Mouse (Mus musculus) intestine, embryonic 16.5 days (tissue): Measurements from ENCODE around the gene Gmeb2. TPM values are rescaled to one million over a fixed set of nuclear protein-coding genes. Genes with fewer than 3 reads are reported as not detected.

Source experiments
- ATAC-seq: fragments of 200-750 bp; cut with Nextera tagmentation; 2 replicates; pipeline ENCODE4 v1.8.0; 2017; ENCODE audit warnings: moderate TSS enrichment, moderate library complexity
- H3K27ac ChIP-seq: fragments of 300-500 bp; sonication (generic); 2 replicates; pipeline ENCODE4 v1.5.1; 2014; ENCODE audit warnings: mild to moderate bottlenecking, low read length
- H3K27me3 ChIP-seq: fragments of 300-500 bp; sonication (generic); replicated peaks from 2 replicates; pipeline ENCODE4 v1.6.1; 2014; ENCODE audit warnings: low read length, control low read depth, mixed read lengths; ENCODE audit not compliant: control insufficient read depth, insufficient read depth
- H3K36me3 ChIP-seq: fragments of 300-500 bp; sonication (generic); 2 replicates; pipeline ENCODE4 v1.6.1; 2014; ENCODE audit warnings: low read length, control low read depth; ENCODE audit not compliant: control insufficient read depth, insufficient read depth
- H3K4me1 ChIP-seq: fragments of 300-500 bp; sonication (generic); 2 replicates; pipeline ENCODE4 v1.6.1; 2014; ENCODE audit warnings: low read length, control low read depth, mixed read lengths; ENCODE audit not compliant: control insufficient read depth, insufficient read depth
- H3K4me2 ChIP-seq: fragments of 300-500 bp; sonication (generic); 2 replicates; pipeline ENCODE4 v1.6.1; 2014; ENCODE audit warnings: low read depth, low read length, control low read depth
- H3K4me3 ChIP-seq: fragments of 300-500 bp; sonication (generic); 2 replicates; pipeline ENCODE4 v1.5.1; 2014; ENCODE audit warnings: mild to moderate bottlenecking, low read length
- H3K9ac ChIP-seq: fragments of 300-500 bp; sonication (generic); 2 replicates; pipeline ENCODE4 v1.6.1; 2014; ENCODE audit warnings: low read depth, low read length
- H3K9me3 ChIP-seq: fragments of 300-500 bp; sonication (generic); 2 replicates; pipeline ENCODE4 v1.6.1; 2016; ENCODE audit warnings: low read length, control low read depth; ENCODE audit not compliant: control insufficient read depth
- WGBS: fragments of 180-500 bp; shearing (Covaris S2); extraction: QIAGEN DNeasy Blood & Tissue Kit; methylation state at CpG from one replicate; pipeline ENCODE4 v1.1.7; 2014; 5-methylcytosine and 5-hydroxymethylcytosine counted together
- polyA plus RNA-seq: library from polyadenylated mRNA; unstranded; fragments of >200 nt; fragmentation: Nextera tagmentation; extraction: Ambion mirVana; gene quantifications from 2 replicates; pipeline ENCODE4 v1.2.1, GENCODE M21; 2015

Gene Gmeb2
- polyA plus RNA-seq, 1 experiment from 2014 or later = 11.7 TPM

DNA sequence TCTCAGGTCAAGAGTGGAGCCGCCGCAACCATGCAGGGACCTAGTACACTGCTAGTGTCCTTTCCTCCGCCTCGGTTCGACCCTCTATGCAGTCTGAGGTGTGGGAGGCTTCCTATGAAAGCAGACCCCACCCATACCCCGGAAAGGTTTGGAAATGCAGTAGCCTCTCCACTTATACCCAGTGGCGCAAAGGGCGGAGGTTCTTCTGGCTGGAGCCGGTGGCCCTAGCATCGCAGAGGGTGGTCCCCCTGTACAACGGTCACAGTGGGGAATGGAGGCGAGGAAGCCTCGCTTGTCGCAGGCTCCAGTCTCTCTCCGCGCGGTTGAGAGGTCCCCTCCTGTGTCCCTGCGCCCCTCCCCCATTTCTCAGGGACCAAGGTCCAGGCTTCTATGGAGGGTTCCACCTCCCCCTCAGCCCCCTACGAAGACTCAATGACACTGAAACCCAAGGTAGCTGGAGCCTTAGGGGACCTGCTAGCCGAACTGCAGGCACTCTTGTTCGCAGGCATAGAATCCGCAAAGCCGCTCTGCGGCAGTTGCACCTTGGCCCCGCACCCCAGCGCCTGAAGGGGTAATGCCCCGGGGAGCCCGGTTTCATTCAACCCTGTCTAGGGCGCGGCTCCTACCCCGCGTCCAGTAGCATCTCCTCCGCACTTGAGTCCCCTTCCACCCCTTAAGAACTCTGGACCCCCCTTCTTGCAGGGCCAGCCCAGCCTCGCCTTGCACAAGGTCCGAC, 25.7 kb upstream of the Gmeb2 start:
- H3K9me3 ChIP-seq = no peaks in the 10 kb centered on the region
- H3K4me2 ChIP-seq = peak overlapping the region; percentile 14; the same call in 1 of the 2 replicates
- no peak; the same call in none of the 2 replicates for ATAC-seq
- H3K36me3 ChIP-seq = no peaks in the 10 kb centered on the region
- no peak overlapping the region for H3K27ac ChIP-seq
- H3K9ac ChIP-seq = 0 out of 2 replicates have a peak overlapping the region, but pooled peaks have one; percentile 1
- peaks cover 31% of the 10 kb centered on the region for H3K27me3 ChIP-seq
- 6% methylated on average over 35 of the region's 35 CpGs for WGBS
- 0 out of 2 replicates have a peak, but pooled peaks cover 5% of the 10 kb centered on the region for H3K4me1 ChIP-seq
- H3K4me3 ChIP-seq = peak overlapping the region; percentile 21

DNA sequence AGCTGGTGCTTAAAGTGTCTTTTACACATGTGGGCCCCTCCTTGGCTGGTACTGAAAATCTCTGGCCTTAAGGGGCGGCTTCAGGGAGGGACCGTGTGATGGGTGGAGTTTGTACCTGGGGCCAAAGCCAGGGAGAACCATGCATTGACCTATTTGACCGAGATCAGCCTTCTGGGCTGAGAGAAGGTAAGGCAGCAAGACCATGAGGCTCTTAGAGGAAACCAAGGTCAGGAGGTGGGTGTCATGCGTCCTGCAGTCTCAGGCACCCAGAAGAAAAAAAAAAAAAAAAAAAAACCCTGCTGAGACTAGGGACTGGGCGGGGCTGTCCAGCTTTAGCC, 25.1 kb upstream of the Gmeb2 start:
- Histone ChIP-seq H3K36me3 (no peaks in the 10 kb centered on the region), H3K9ac (no peak overlapping the region), H3K4me2 (no peak overlapping the region), H3K27me3 (peaks cover 31% of the 10 kb centered on the region), H3K4me1 (0 out of 2 replicates have a peak, but pooled peaks cover 5% of the 10 kb centered on the region), H3K27ac (no peak overlapping the region), H3K4me3 (peak overlapping the region; percentile 21; the same call in 1 of the 2 replicates), H3K9me3 (no peaks in the 10 kb centered on the region)
- no peak for ATAC-seq
- 6% methylated on average over 5 of the region's 5 CpGs for WGBS

DNA sequence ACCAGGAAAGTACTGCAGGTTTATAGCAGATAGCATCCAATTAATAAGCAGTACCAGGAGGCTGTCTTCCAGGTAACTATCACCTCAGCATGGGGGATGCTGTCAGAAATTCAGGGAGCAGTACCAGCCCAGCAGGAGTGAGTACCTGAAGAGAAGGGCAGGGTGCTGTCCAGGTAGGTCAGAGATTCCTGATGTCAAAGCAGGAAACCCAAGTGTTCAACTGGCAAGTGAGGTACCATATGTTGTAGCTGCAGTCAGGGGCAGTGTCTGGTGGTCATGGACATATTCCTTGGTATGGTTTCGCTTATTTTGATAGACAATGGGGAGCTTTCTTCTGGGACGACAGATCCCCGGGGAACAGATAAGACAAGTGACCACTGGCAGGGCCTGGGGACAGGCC, 24.6 kb upstream of the Gmeb2 start:
- Histone ChIP-seq H3K36me3 (no peaks in the 10 kb centered on the region), H3K4me3 (no peak overlapping the region), H3K9me3 (no peaks in the 10 kb centered on the region), H3K4me1 (0 out of 2 replicates have a peak, but pooled peaks cover 5% of the 10 kb centered on the region), H3K27ac (no peak overlapping the region), H3K9ac (no peak overlapping the region), H3K27me3 (peaks cover 31% of the 10 kb centered on the region), H3K4me2 (no peak overlapping the region)
- WGBS = 66% methylated on average over 3 of the region's 3 CpGs
- no peak for ATAC-seq

GRCm38 (mm10) chr2:181307144-181307804, 19.4 kb upstream of the Gmeb2 start:
- no peak overlapping the region for H3K4me2 ChIP-seq
- no peaks in the 10 kb centered on the region for H3K4me1 ChIP-seq
- no peak overlapping the region for H3K9ac ChIP-seq
- H3K9me3 ChIP-seq = no peaks in the 10 kb centered on the region
- H3K36me3 ChIP-seq = no peaks in the 10 kb centered on the region
- H3K27me3 ChIP-seq = peaks cover 18% of the 10 kb centered on the region
- 10% methylated on average over 30 of the region's 30 CpGs for WGBS
- no peak overlapping the region for H3K4me3 ChIP-seq
- no peak for ATAC-seq
- no peak overlapping the region for H3K27ac ChIP-seq

- 91% methylated on average over 1 of the region's 1 CpGs for WGBS
- Histone ChIP-seq H3K36me3 (peaks cover 6% of the 10 kb centered on the region), H3K9me3 (peaks cover 6% of the 10 kb centered on the region; the same call in 1 of the 2 replicates), H3K4me3 (no peak overlapping the region), H3K27ac (no peak overlapping the region), H3K9ac (no peak overlapping the region), H3K4me1 (no peaks in the 10 kb centered on the region), H3K4me2 (no peak overlapping the region), H3K27me3 (peaks cover 15% of the 10 kb centered on the region)
- ATAC-seq = no peak
Observed at GRCm38 (mm10) chr2:181304944-181305343, 17.1 kb upstream of the Gmeb2 start.

GRCm38 (mm10) chr2:181302041-181302440, 14.2 kb upstream of the Gmeb2 start:
- no peak for ATAC-seq
- Histone ChIP-seq H3K4me2 (no peak overlapping the region), H3K27me3 (peaks cover 11% of the 10 kb centered on the region), H3K9me3 (peaks cover 6% of the 10 kb centered on the region; the same call in 1 of the 2 replicates), H3K4me3 (no peak overlapping the region), H3K27ac (no peak overlapping the region), H3K36me3 (peaks cover 6% of the 10 kb centered on the region), H3K4me1 (no peaks in the 10 kb centered on the region), H3K9ac (no peak overlapping the region)
- 32% methylated on average over 3 of the region's 3 CpGs for WGBS

- 75% methylated on average over 1 of the region's 1 CpGs for WGBS
- no peak overlapping the region for H3K4me3 ChIP-seq
- peaks cover 14% of the 10 kb centered on the region for H3K4me1 ChIP-seq
- H3K27ac ChIP-seq = no peak overlapping the region
- H3K9me3 ChIP-seq = no peaks in the 10 kb centered on the region
- no peak overlapping the region for H3K9ac ChIP-seq
- H3K27me3 ChIP-seq = no peaks in the 10 kb centered on the region
- H3K36me3 ChIP-seq = no peaks in the 10 kb centered on the region
- no peak for ATAC-seq
- no peak overlapping the region for H3K4me2 ChIP-seq
Observed at GRCm38 (mm10) chr2:181290937-181291336, 3.1 kb upstream of the Gmeb2 start.

DNA sequence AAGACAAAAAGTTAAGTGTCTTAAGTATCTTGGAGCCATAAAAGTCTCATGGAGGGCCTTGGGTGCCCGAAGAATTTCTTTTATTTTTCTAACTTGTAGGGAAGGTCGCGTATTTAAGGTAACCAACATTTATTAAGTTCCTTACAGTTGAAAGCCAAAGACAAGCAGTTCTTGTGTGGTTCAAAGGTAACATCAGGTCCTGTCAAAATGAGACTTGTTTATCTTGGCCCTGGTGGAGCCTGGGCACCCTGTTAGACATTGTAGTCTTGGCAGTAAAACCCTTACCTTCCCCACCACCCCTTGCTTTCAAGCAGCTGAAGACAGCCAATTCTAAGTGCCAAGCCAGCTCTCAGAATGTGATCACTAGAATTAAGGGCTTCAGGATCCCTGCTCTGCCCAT, 856 bp upstream of the Gmeb2 start:
- H3K4me2 ChIP-seq = peak overlapping the region; percentile 69
- H3K27me3 ChIP-seq = no peaks in the 10 kb centered on the region
- 65% methylated on average over 3 of the region's 3 CpGs for WGBS
- peak overlapping the region; percentile 68 for H3K9ac ChIP-seq
- peaks cover 14% of the 10 kb centered on the region for H3K4me1 ChIP-seq
- H3K36me3 ChIP-seq = peaks cover 2% of the 10 kb centered on the region; the same call in 1 of the 2 replicates
- no peaks in the 10 kb centered on the region for H3K9me3 ChIP-seq
- H3K4me3 ChIP-seq = peak overlapping the region; percentile 67
- no peak overlapping the region for H3K27ac ChIP-seq
- no peak for ATAC-seq

- 0% methylated on average over 25 of the region's 71 CpGs for WGBS
- peak; percentile 91 for ATAC-seq
Observed at GRCm38 (mm10) chr2:181287338-181287957, 387 bp downstream of the Gmeb2 start.

More at GRCm38 (mm10) chr2:181287338-181287957, 387 bp downstream of the Gmeb2 start:
- no peaks in the 10 kb centered on the region for H3K27me3 ChIP-seq
- no peaks in the 10 kb centered on the region for H3K9me3 ChIP-seq
- H3K9ac ChIP-seq = peak overlapping the region; percentile 92
- peaks cover 14% of the 10 kb centered on the region for H3K4me1 ChIP-seq
- H3K36me3 ChIP-seq = peaks cover 2% of the 10 kb centered on the region; the same call in 1 of the 2 replicates
- peak overlapping the region; percentile 65 for H3K4me2 ChIP-seq
- peak overlapping the region; percentile 67 for H3K4me3 ChIP-seq
- peak overlapping the region; percentile 96 for H3K27ac ChIP-seq
